In the genomic region with DNA sequence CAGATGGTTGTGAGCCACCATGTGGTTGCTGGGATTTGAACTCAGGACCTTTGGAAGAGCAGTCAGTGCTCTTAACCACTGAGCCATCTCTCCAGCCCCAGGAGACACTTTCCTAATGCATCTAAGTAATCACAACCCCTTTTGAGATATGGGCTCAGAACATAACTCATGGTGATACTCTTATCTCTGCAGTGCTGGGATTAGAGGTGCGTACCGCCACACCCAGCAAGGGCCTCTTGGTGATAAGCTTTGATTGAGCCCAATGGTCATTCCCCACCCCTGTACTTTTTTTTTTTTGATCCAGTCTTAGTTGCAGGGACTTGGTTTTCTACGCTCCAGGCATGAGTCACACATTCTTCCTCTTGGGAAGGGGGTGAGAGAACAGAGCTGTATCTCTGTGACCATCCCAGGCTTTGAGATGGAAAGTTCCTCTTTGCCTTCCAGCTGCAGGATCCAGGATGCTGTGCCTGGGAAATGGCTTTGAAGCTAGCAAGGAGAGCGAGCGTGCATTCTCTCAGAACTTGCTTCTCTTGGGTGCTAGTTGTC, we compare ENCODE assay signal across 15 mouse cellular contexts.
"Had no signal": no experiment of that assay in that cellular context is flagged by ENCODE, and none has a peak within 500 bp of the region (broad histone marks: within the 10 kb centered on the region; RNA-seq: fewer than 3 reads in every experiment).

No protein-coding gene starts in this region.

- H3K4me2 ChIP-seq: kidney, embryonic 15.5 days; limb, embryonic 12.5 days; liver, embryonic 13.5 days; midbrain, embryonic 12.5 days; neural tube, embryonic 13.5 days had no signal

- ATAC-seq: liver, postnatal 0 days; midbrain, embryonic 16.5 days had no signal

- H3K27me3 ChIP-seq: kidney, embryonic 15.5 days; limb, embryonic 12.5 days; midbrain, embryonic 12.5 days; neural tube, embryonic 13.5 days had no signal

- DNase-seq: kidney, adult 2 months; kidney, postnatal 25 days; layer of hippocampus, adult 9-11 months; layer of hippocampus, postnatal 36 days; liver; liver, embryonic 13.5 days; liver, postnatal 0 days; retina, postnatal 1 day; right cerebral cortex, postnatal 14 days; thymus, postnatal 4 days had no signal

- H3K9me3 ChIP-seq: kidney, embryonic 15.5 days; limb, embryonic 12.5 days; liver, embryonic 13.5 days; midbrain, embryonic 12.5 days; neural tube, embryonic 13.5 days had no signal

- H3K4me3 ChIP-seq: kidney, embryonic 15.5 days; limb, embryonic 12.5 days; liver, embryonic 13.5 days; midbrain, embryonic 12.5 days; neural tube, embryonic 13.5 days had no signal

- H3K9ac ChIP-seq: kidney, embryonic 15.5 days; limb, embryonic 12.5 days; liver, embryonic 13.5 days; liver, postnatal 0 days; midbrain, embryonic 12.5 days; neural tube, embryonic 13.5 days had no signal

- H3K36me3 ChIP-seq: kidney, embryonic 15.5 days; limb, embryonic 12.5 days; liver, embryonic 13.5 days; midbrain, embryonic 12.5 days; neural tube, embryonic 13.5 days had no signal

- H3K27ac ChIP-seq: kidney, embryonic 15.5 days; limb, embryonic 12.5 days; liver, embryonic 13.5 days; midbrain, embryonic 12.5 days; neural tube, embryonic 13.5 days had no signal

- H3K4me1 ChIP-seq: limb, embryonic 12.5 days; midbrain, embryonic 12.5 days had no signal
